Mouse (Mus musculus): ENCODE data around the gene 4930555G01Rik.
"Not testable (repeated sequence)": the region's sequence is repeated elsewhere in the genome, so short reads cannot be mapped to it uniquely, and the experiment has no call there.

4930555G01Rik gene

GRCm38 (mm10) chr14:5050329-5050728 is at the start of gene 4930555G01Rik:
Gene 4930555G01Rik (plus strand): TSS chr14:5050629.
- DNase-seq: not testable (repeated sequence)

- not testable (repeated sequence) for DNase-seq
Measured at GRCm38 (mm10) chr14:5015591-5015990, 34.8 kb upstream of the 4930555G01Rik start, which contains the start of gene Gm3298. Gene Gm3298 (plus strand): TSS chr14:5015891.

DNA sequence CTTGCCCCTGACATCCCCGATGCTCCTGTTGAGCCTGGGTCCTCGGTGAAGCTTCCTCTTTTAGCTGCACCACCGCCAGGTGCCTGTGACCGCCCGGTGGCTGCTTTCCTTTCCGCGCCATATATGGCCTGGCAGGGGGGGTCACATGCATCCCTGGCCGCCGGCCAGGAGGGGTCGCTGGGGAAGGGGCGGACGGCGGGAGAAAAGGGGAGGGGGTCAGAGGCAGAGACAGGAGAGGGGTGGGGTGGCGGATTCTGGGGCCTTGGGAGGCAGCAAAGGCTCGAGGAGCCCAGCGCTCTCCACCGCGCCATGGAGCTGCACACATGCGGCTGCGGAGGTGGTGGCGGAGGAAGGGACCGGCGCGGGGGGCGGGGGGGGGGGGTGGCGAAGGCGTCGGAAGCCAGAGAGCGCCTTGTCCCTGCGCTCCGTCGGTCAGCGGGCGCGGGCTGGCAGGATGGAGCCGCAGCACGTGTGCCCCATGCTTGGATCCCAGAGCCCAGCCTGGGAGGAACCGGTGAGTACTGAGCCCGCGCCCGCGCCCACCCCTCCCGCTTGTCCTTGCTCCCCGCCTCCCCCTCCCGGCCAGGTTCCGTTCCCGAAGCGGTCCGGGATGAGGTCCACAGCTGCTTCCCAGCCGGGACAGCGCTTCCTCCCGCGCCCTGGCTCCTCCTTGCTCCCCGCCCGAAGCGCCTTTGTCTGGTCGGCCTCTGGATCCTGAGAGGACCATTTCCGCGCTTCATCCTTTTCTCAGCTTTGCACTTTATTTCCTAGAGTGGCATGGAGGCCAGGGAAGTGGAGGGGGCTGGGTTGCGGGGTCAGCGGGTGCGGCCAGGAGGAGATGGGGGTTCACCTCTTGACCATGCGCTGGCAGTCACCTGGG is 20.4 kb downstream of the 4930555G01Rik start, which contains the start of gene Gm8281:
Gene Gm8281 (plus strand): TSS at position 430 of the 880 bp plus-strand sequence.
- DNase-seq: not testable (repeated sequence)
